Mouse (Mus musculus): ENCODE data around the gene Tmem255a. TPM values are rescaled to one million over a fixed set of nuclear protein-coding genes. Genes with fewer than 3 reads are reported as not detected.
A peak's percentile ranks its signal among the peaks of the same experiment; 100 is the strongest.

The Tmem255a gene
- polyA plus RNA-seq (2015; fragmentation: Nextera tagmentation; extraction: Ambion mirVana): 12.5 and 16.1 TPM in 2 replicates

DNA sequence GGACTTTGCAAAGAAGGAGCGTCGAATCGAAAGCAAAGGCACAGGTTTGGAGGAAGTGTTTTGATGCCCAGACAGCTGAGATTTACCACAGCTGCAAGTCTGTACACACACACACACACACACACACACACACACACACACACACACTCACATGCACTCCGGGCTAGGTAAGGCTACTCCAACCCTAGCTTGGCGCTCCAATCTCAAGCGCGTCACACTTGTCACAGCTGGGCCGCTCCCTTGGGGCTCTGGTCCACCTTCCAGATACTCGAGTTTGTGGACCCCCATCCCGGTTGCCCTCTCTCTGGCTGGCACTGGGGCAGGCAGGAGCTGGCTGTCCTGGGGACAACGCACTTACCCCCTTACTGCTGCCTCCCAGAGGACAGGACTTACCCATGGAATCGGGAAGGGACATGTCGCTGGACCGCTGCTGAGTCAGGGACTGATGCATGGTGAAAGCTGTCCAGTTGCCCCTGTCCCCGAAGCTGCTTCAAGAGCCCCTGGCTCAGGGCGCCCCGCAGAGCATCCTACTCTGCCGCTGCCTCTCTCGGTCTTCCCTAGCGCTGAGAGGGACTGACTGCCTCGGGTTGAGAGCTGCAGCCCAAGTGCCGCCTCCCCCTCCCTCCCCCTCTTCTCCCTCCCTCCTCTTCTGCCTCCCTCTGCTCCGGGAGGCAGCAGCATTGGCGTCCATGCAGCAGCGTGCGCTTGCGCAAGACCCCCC is at the start of gene Tmem255a:
Gene Tmem255a (minus strand): TSS at position 589 of the 721 bp plus-strand sequence.
- Histone ChIP-seq H3K27me3 (no peaks in the 10 kb centered on the region), H3K4me3 (peak within 1 kb of the TSS; percentile 37), H3K9ac (peak within 1 kb of the TSS; percentile 54), H3K36me3 (ENCODE audit: poor library complexity, severe bottlenecking) (no peaks in the 10 kb centered on the region), H3K27ac (no peak within 1 kb of the TSS), H3K4me1 (peaks cover 6% of the 10 kb centered on the region; the same call in 1 of the 2 replicates), H3K4me2 (peak within 1 kb of the TSS; percentile 76), H3K9me3 (replicated peaks) (no peaks in the 10 kb centered on the region)
- peak; percentile 84 for ATAC-seq
- WGBS: 19% methylated on average over 24 of the region's 27 CpGs

DNA sequence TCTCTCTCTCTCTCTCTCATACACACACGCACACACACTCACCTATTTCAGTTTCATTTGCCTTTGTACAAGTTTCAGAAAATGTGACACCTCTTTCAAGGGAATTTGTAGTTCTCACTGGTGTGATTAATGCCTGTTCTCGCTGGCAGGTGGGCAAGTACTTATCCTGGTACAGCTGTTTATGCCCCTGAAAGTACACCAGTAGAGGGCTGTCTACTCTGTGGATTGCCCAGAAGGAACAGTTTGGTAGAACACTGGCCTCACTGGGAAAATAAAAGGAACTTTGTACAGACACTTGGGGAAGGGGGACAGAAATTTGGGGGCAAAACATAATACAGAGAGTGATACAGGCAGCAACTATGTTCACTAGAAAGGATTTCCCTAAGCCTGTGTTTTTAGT is 7.4 kb upstream of the Tmem255a start:
- no peak for ATAC-seq
- Histone ChIP-seq H3K4me3 (no peak overlapping the region), H3K27me3 (no peaks in the 10 kb centered on the region), H3K36me3 (ENCODE audit: poor library complexity, severe bottlenecking) (no peaks in the 10 kb centered on the region), H3K9me3 (replicated peaks) (no peaks in the 10 kb centered on the region), H3K4me2 (no peak overlapping the region), H3K4me1 (no peaks in the 10 kb centered on the region), H3K9ac (no peak overlapping the region), H3K27ac (no peak overlapping the region)
- 33% methylated on average over 2 of the region's 2 CpGs for WGBS

DNA sequence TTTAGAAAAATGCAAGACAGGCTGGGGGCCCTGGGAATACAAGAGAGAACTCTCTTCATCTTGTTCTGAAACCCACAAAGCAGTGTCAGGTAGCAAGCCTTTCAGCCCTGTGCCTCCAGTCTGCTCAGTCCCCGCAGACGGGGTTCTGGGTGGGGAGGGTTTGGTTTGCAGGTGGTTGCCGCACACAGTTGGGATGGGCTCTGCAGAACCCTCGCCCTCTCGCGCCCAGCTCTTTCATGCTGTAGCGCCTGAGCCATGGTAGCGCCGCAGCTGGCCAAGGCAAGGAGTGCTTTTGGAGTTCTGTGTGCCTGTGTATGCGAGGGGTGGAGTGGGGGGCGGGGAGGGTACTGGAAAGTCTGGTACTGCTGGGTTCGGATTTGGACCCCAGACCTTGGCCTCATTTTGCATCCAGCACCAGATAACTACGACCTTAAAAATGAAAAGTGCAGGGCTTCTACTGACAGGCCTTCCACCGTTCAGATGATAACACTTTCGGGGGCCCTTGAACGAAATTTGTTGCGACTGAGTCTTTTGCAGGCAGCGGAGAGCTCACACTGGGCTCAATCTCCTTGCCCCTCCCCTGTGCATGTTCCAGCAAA is 1.8 kb downstream of the Tmem255a start:
- H3K9me3 ChIP-seq (replicated peaks): no peaks in the 10 kb centered on the region
- peak; percentile 54; the same call in 1 of the 2 replicates for ATAC-seq
- peak overlapping the region; percentile 37 for H3K4me3 ChIP-seq
- H3K36me3 ChIP-seq (ENCODE audit: poor library complexity, severe bottlenecking): no peaks in the 10 kb centered on the region
- H3K27ac ChIP-seq: no peak overlapping the region
- no peak overlapping the region for H3K9ac ChIP-seq
- peaks cover 6% of the 10 kb centered on the region; the same call in 1 of the 2 replicates for H3K4me1 ChIP-seq
- no peaks in the 10 kb centered on the region for H3K27me3 ChIP-seq
- peak overlapping the region; percentile 76 for H3K4me2 ChIP-seq
- WGBS: 20% methylated on average over 18 of the region's 18 CpGs

DNA sequence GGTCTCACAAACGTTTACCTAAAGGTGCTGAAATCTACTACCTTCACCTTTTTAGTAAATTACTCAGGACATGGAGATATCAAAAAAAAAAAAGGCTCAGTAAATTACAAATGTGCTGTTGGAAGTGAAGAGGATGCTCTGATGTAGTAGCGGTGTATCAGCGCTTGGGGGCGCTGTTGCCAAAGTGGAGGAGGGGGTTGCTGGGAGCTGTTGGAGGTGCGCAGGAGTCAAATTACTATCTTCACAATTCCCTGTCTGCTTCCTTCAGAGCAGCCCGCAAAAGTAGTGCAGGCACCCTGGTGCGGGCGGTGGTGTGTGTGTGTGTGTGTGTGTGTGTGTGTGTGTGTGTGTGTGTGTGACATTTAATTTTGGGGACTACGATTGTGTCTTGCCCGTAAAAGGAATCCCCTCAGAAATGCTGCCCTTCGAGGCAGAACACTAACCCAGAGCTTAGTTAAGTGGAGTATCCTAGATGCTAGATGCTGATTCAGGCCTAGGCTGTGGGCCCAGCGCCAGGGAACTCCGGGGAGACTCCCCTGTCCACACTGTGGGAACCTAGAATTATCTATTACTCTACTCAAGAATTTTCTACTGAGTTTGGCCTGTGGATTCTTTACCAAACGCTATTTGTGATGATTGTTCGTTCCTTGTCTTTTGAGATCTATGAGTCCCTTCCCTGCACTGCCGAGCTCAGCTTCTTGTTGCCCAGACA is 2.4 kb downstream of the Tmem255a start:
- Histone ChIP-seq H3K4me1 (peaks cover 6% of the 10 kb centered on the region; the same call in 1 of the 2 replicates), H3K4me3 (no peak overlapping the region), H3K9me3 (replicated peaks) (no peaks in the 10 kb centered on the region), H3K27me3 (no peaks in the 10 kb centered on the region), H3K4me2 (peak overlapping the region; percentile 76), H3K9ac (no peak overlapping the region), H3K36me3 (ENCODE audit: poor library complexity, severe bottlenecking) (no peaks in the 10 kb centered on the region), H3K27ac (no peak overlapping the region)
- ATAC-seq: peak; percentile 39
- WGBS: 24% methylated on average over 15 of the region's 16 CpGs

GRCm38 (mm10) chrX:38247601-38248000 is 4.6 kb downstream of the Tmem255a start:
- 44% methylated on average over 5 of the region's 5 CpGs for WGBS
- no peak overlapping the region for H3K27ac ChIP-seq
- no peak overlapping the region for H3K9ac ChIP-seq
- no peak overlapping the region for H3K4me2 ChIP-seq
- no peaks in the 10 kb centered on the region for H3K27me3 ChIP-seq
- ATAC-seq: no peak
- peaks cover 6% of the 10 kb centered on the region; the same call in 1 of the 2 replicates for H3K4me1 ChIP-seq
- H3K36me3 ChIP-seq (ENCODE audit: poor library complexity, severe bottlenecking): no peaks in the 10 kb centered on the region
- no peaks in the 10 kb centered on the region for H3K9me3 ChIP-seq (replicated peaks)
- no peak overlapping the region for H3K4me3 ChIP-seq

DNA sequence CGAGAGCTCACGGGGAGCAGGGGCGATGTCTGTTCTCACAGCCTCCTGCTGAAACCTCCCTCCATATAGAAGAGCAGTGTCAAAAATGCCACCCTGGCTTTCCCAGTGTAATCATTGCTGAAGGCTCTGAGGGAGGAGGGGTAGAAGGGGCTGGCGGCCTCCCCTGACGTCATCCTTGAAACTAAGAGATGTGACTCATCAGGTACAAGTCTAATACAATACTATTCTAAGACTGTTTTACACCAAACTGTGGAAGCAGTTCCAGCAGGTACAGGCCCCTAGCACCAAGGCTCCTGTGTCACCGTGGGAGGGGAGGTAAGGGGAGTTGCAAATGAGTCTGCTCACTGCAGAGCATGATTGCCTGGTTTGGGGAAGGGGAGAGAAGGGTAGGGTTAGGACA is 5.1 kb downstream of the Tmem255a start:
- Histone ChIP-seq H3K27me3 (no peaks in the 10 kb centered on the region), H3K9me3 (replicated peaks) (no peaks in the 10 kb centered on the region), H3K4me2 (no peak overlapping the region), H3K4me1 (peaks cover 6% of the 10 kb centered on the region; the same call in 1 of the 2 replicates), H3K36me3 (ENCODE audit: poor library complexity, severe bottlenecking) (no peaks in the 10 kb centered on the region), H3K4me3 (no peak overlapping the region), H3K9ac (no peak overlapping the region), H3K27ac (no peak overlapping the region)
- WGBS: 46% methylated on average over 6 of the region's 6 CpGs
- no peak for ATAC-seq

DNA sequence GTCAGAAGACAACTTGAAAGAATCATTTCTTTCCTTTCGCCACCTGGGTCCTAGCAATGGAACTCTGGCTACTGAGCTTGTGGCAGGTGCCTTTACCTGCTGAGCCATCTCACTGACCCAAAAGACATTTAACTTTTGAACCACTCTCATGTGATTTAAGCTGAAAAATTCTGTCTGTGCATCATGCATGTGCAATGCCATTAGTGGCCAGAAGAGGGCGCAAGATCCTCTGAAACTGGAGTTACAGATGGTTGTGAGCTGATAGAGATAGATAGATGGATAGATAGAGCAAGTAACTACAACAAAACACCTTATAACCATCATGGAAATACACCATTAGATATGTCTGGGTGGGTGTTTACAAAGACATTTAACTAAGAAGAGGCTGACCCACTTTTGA is 14.5 kb downstream of the Tmem255a start:
- Histone ChIP-seq H3K9me3 (replicated peaks) (no peaks in the 10 kb centered on the region), H3K9ac (no peak overlapping the region), H3K4me2 (no peak overlapping the region), H3K36me3 (ENCODE audit: poor library complexity, severe bottlenecking) (no peaks in the 10 kb centered on the region), H3K27me3 (no peaks in the 10 kb centered on the region), H3K27ac (no peak overlapping the region), H3K4me3 (no peak overlapping the region), H3K4me1 (no peaks in the 10 kb centered on the region)
- WGBS: 30% methylated on average over 2 of the region's 2 CpGs
- no peak for ATAC-seq

DNA sequence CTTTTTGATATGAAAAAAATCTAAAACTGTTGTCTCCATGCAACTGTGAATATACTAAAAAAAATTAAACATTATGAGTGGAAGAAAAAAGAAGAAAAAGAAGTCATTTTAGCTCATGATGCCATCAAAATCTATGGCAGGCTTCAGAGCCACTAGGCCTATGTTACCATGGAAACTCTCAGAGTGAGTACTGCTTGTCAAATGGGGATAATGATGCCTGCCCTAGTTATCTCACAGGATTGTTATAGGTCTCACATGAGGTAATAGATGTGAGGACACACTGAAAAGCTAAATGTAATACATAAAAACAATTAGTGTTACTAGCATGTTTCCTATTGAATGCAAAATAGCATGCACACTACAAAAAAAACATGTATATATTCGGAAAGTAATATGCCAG is 22.4 kb downstream of the Tmem255a start:
- H3K36me3 ChIP-seq (ENCODE audit: poor library complexity, severe bottlenecking): no peaks in the 10 kb centered on the region
- no peaks in the 10 kb centered on the region for H3K4me1 ChIP-seq
- ATAC-seq: no peak
- H3K27ac ChIP-seq: no peak overlapping the region
- no peaks in the 10 kb centered on the region for H3K9me3 ChIP-seq (replicated peaks)
- WGBS: 88% methylated on average over 1 of the region's 1 CpGs
- H3K27me3 ChIP-seq: no peaks in the 10 kb centered on the region
- H3K9ac ChIP-seq: no peak overlapping the region
- no peak overlapping the region for H3K4me2 ChIP-seq
- H3K4me3 ChIP-seq: no peak overlapping the region

DNA sequence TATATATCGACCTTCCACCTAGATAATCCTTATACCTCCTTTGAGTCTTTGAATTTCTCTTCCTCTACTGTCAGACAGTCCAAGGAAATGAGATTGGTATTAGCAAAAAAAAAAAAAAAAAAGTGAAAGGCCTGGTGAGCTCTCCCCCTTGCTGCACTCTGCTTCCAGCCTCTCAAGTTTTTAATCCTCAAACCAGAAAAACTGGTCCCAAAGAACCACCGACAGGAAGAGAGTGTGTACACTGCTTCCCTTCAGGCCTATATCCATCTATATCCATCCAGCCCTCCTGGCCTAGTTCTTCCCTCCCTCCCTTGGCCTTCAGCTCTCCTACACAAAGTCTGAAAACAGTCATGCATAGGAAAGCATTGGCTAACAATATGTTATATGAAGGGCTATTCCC is 29.5 kb downstream of the Tmem255a start:
- 68% methylated on average over 2 of the region's 2 CpGs for WGBS
- Histone ChIP-seq H3K9me3 (replicated peaks) (no peaks in the 10 kb centered on the region), H3K4me3 (no peak overlapping the region), H3K27me3 (no peaks in the 10 kb centered on the region), H3K27ac (no peak overlapping the region), H3K4me1 (no peaks in the 10 kb centered on the region), H3K36me3 (ENCODE audit: poor library complexity, severe bottlenecking) (no peaks in the 10 kb centered on the region), H3K9ac (no peak overlapping the region), H3K4me2 (no peak overlapping the region)
- ATAC-seq: no peak

- Histone ChIP-seq H3K36me3 (ENCODE audit: poor library complexity, severe bottlenecking) (no peaks in the 10 kb centered on the region), H3K9me3 (replicated peaks) (no peaks in the 10 kb centered on the region), H3K9ac (no peak overlapping the region), H3K4me3 (no peak overlapping the region), H3K27ac (no peak overlapping the region), H3K27me3 (no peaks in the 10 kb centered on the region), H3K4me1 (no peaks in the 10 kb centered on the region), H3K4me2 (no peak overlapping the region)
- ATAC-seq: no peak
- WGBS: 68% methylated on average over 2 of the region's 2 CpGs
Observed at GRCm38 (mm10) chrX:38217676-38217991, 34.6 kb downstream of the Tmem255a start.

DNA sequence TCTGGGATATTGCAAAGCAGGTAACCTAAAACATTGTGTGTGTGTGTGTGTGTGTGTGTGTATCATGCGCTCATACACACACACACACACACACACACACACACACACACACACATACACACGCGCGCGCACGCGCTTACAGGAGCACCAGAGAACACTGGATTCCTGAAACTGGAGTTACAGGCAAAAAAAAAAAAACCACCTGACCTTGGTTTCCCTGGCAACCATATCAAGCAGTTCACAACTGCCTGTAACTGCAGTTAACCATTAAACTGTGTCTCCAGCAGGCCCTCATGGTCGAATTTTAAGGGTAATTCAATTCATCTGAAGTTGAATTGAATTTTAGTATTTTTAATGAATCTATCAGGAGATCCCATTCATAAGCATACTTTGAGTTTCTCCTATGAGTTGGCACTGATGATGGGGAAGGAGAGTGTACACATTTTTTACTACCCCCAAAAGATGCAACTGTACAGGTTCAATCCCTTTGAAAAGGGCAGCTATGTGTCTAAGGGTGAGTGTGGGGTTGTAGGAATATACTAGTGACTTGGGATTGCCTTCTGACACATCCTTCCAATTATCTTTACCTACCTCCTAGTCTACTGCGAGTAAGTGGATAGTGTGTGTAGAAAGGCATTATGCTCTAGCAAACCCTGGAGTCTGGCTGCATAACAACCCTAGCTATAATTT is 35.1 kb downstream of the Tmem255a start:
- no peak for ATAC-seq
- Histone ChIP-seq H3K27me3 (no peaks in the 10 kb centered on the region), H3K4me1 (no peaks in the 10 kb centered on the region), H3K4me2 (no peak overlapping the region), H3K4me3 (no peak overlapping the region), H3K27ac (no peak overlapping the region), H3K36me3 (ENCODE audit: poor library complexity, severe bottlenecking) (no peaks in the 10 kb centered on the region), H3K9ac (no peak overlapping the region), H3K9me3 (replicated peaks) (no peaks in the 10 kb centered on the region)
- WGBS: 81% methylated on average over 9 of the region's 9 CpGs

- ATAC-seq: no peak
- Histone ChIP-seq H3K4me3 (no peak overlapping the region), H3K27ac (no peak overlapping the region), H3K27me3 (no peaks in the 10 kb centered on the region), H3K9me3 (replicated peaks) (no peaks in the 10 kb centered on the region), H3K4me1 (no peaks in the 10 kb centered on the region), H3K9ac (no peak overlapping the region), H3K36me3 (ENCODE audit: poor library complexity, severe bottlenecking) (no peaks in the 10 kb centered on the region), H3K4me2 (no peak overlapping the region)
- WGBS: 68% methylated on average over 1 of the region's 1 CpGs
Observed at GRCm38 (mm10) chrX:38207392-38207791, 44.8 kb downstream of the Tmem255a start.

Measured in forebrain, embryonic 13.5 days (tissue).